Mouse (Mus musculus): ENCODE measurements at regions not wholly inside any gene's neighbourhood (a gene's known extent, or its start where the extent isn't known, plus 50 kb on each side); places are given as distances from the start of the nearest gene placed in this dataset.

- Histone ChIP-seq H3K27ac (replicated peaks in 1 of 2; ENCODE audit: control insufficient read depth in 1 of 2, insufficient read depth in 1 of 2, low read depth in 2 of 2, low read length in 2 of 2) (no peak overlapping the region), H3K4me3 (ENCODE audit: control insufficient read depth in 1 of 2, insufficient read depth in 1 of 2, low read depth in 1 of 2, low read length in 2 of 2) (no peak overlapping the region), H3K4me1 (ENCODE audit: control insufficient read depth in 2 of 2, insufficient read depth in 2 of 2, low read length in 2 of 2) (no peaks in the 10 kb centered on the region), H3K36me3 (ENCODE audit: control insufficient read depth, insufficient read depth, low read length) (no peaks in the 10 kb centered on the region), H3K9ac (ENCODE audit: low read length) (no peak overlapping the region), H3K4me2 (ENCODE audit: low read length) (no peak overlapping the region), H3K9me3 (ENCODE audit: control insufficient read depth, low read length) (no peaks in the 10 kb centered on the region), H3K27me3 (ENCODE audit: control insufficient read depth, insufficient read depth, low read length) (no peaks in the 10 kb centered on the region)
- WGBS: 64% methylated on average over 7 of the region's 7 CpGs
- ATAC-seq (ENCODE audit: insufficient number of reproducible peaks, insufficient read depth, low FRiP score, low read depth): no peak
These were observed 528.9 kb upstream of the 4930412O13Rik start for GRCm38 (mm10) chr2:9352190-9352589.

GRCm38 (mm10) chr2:9360020-9360419, 521.0 kb upstream of the 4930412O13Rik start:
- WGBS: 78% methylated on average over 4 of the region's 4 CpGs
- no peak overlapping the region for H3K4me3 ChIP-seq (ENCODE audit: control insufficient read depth in 1 of 2, insufficient read depth in 1 of 2, low read depth in 1 of 2, low read length in 2 of 2)
- no peaks in the 10 kb centered on the region for H3K27me3 ChIP-seq (ENCODE audit: control insufficient read depth, insufficient read depth, low read length)
- no peak overlapping the region for H3K4me2 ChIP-seq (ENCODE audit: low read length)
- no peaks in the 10 kb centered on the region for H3K36me3 ChIP-seq (ENCODE audit: control insufficient read depth, insufficient read depth, low read length)
- no peak overlapping the region for H3K9ac ChIP-seq (ENCODE audit: low read length)
- H3K9me3 ChIP-seq (ENCODE audit: control insufficient read depth, low read length): no peaks in the 10 kb centered on the region
- no peak for ATAC-seq (ENCODE audit: insufficient number of reproducible peaks, insufficient read depth, low FRiP score, low read depth)
- no peak overlapping the region for H3K27ac ChIP-seq (replicated peaks in 1 of 2; ENCODE audit: control insufficient read depth in 1 of 2, insufficient read depth in 1 of 2, low read depth in 2 of 2, low read length in 2 of 2)
- no peaks in the 10 kb centered on the region for H3K4me1 ChIP-seq (ENCODE audit: control insufficient read depth in 2 of 2, insufficient read depth in 2 of 2, low read length in 2 of 2)

GRCm38 (mm10) chr2:9367801-9368584, 513.1 kb upstream of the 4930412O13Rik start:
- ATAC-seq (ENCODE audit: insufficient number of reproducible peaks, insufficient read depth, low FRiP score, low read depth): no peak
- Histone ChIP-seq H3K4me3 (ENCODE audit: control insufficient read depth in 1 of 2, insufficient read depth in 1 of 2, low read depth in 1 of 2, low read length in 2 of 2) (no peak overlapping the region), H3K4me2 (ENCODE audit: low read length) (no peak overlapping the region), H3K27me3 (ENCODE audit: control insufficient read depth, insufficient read depth, low read length) (no peaks in the 10 kb centered on the region), H3K27ac (replicated peaks in 1 of 2; ENCODE audit: control insufficient read depth in 1 of 2, insufficient read depth in 1 of 2, low read depth in 2 of 2, low read length in 2 of 2) (no peak overlapping the region), H3K9ac (ENCODE audit: low read length) (no peak overlapping the region), H3K36me3 (ENCODE audit: control insufficient read depth, insufficient read depth, low read length) (no peaks in the 10 kb centered on the region), H3K4me1 (ENCODE audit: control insufficient read depth in 2 of 2, insufficient read depth in 2 of 2, low read length in 2 of 2) (no peaks in the 10 kb centered on the region), H3K9me3 (ENCODE audit: control insufficient read depth, low read length) (no peaks in the 10 kb centered on the region)
- 82% methylated on average over 8 of the region's 8 CpGs for WGBS

GRCm38 (mm10) chr2:9369572-9369971, 511.5 kb upstream of the 4930412O13Rik start:
- ATAC-seq (ENCODE audit: insufficient number of reproducible peaks, insufficient read depth, low FRiP score, low read depth): no peak
- Histone ChIP-seq H3K9me3 (ENCODE audit: control insufficient read depth, low read length) (no peaks in the 10 kb centered on the region), H3K27ac (replicated peaks in 1 of 2; ENCODE audit: control insufficient read depth in 1 of 2, insufficient read depth in 1 of 2, low read depth in 2 of 2, low read length in 2 of 2) (no peak overlapping the region), H3K36me3 (ENCODE audit: control insufficient read depth, insufficient read depth, low read length) (no peaks in the 10 kb centered on the region), H3K9ac (ENCODE audit: low read length) (no peak overlapping the region), H3K4me1 (ENCODE audit: control insufficient read depth in 2 of 2, insufficient read depth in 2 of 2, low read length in 2 of 2) (no peaks in the 10 kb centered on the region), H3K4me2 (ENCODE audit: low read length) (no peak overlapping the region), H3K27me3 (ENCODE audit: control insufficient read depth, insufficient read depth, low read length) (no peaks in the 10 kb centered on the region), H3K4me3 (ENCODE audit: control insufficient read depth in 1 of 2, insufficient read depth in 1 of 2, low read depth in 1 of 2, low read length in 2 of 2) (no peak overlapping the region)
- 74% methylated on average over 4 of the region's 4 CpGs for WGBS

- H3K9me3 ChIP-seq (ENCODE audit: control insufficient read depth, low read length): no peaks in the 10 kb centered on the region
- no peak overlapping the region for H3K9ac ChIP-seq (ENCODE audit: low read length)
- 83% methylated on average over 2 of the region's 2 CpGs for WGBS
- H3K36me3 ChIP-seq (ENCODE audit: control insufficient read depth, insufficient read depth, low read length): no peaks in the 10 kb centered on the region
- no peaks in the 10 kb centered on the region for H3K27me3 ChIP-seq (ENCODE audit: control insufficient read depth, insufficient read depth, low read length)
- ATAC-seq (ENCODE audit: insufficient number of reproducible peaks, insufficient read depth, low FRiP score, low read depth): no peak
- H3K4me2 ChIP-seq (ENCODE audit: low read length): no peak overlapping the region
- H3K27ac ChIP-seq (replicated peaks in 1 of 2; ENCODE audit: control insufficient read depth in 1 of 2, insufficient read depth in 1 of 2, low read depth in 2 of 2, low read length in 2 of 2): no peak overlapping the region
- no peak overlapping the region for H3K4me3 ChIP-seq (ENCODE audit: control insufficient read depth in 1 of 2, insufficient read depth in 1 of 2, low read depth in 1 of 2, low read length in 2 of 2)
- H3K4me1 ChIP-seq (ENCODE audit: control insufficient read depth in 2 of 2, insufficient read depth in 2 of 2, low read length in 2 of 2): no peaks in the 10 kb centered on the region
These were observed 494.5 kb upstream of the 4930412O13Rik start for GRCm38 (mm10) chr2:9386566-9386965.

GRCm38 (mm10) chr2:9388058-9388457, 493.0 kb upstream of the 4930412O13Rik start:
- no peak overlapping the region for H3K4me2 ChIP-seq (ENCODE audit: low read length)
- H3K36me3 ChIP-seq (ENCODE audit: control insufficient read depth, insufficient read depth, low read length): no peaks in the 10 kb centered on the region
- no peak overlapping the region for H3K4me3 ChIP-seq (ENCODE audit: control insufficient read depth in 1 of 2, insufficient read depth in 1 of 2, low read depth in 1 of 2, low read length in 2 of 2)
- H3K4me1 ChIP-seq (ENCODE audit: control insufficient read depth in 2 of 2, insufficient read depth in 2 of 2, low read length in 2 of 2): no peaks in the 10 kb centered on the region
- no peak for ATAC-seq (ENCODE audit: insufficient number of reproducible peaks, insufficient read depth, low FRiP score, low read depth)
- H3K9me3 ChIP-seq (ENCODE audit: control insufficient read depth, low read length): no peaks in the 10 kb centered on the region
- H3K9ac ChIP-seq (ENCODE audit: low read length): no peak overlapping the region
- H3K27ac ChIP-seq (replicated peaks in 1 of 2; ENCODE audit: control insufficient read depth in 1 of 2, insufficient read depth in 1 of 2, low read depth in 2 of 2, low read length in 2 of 2): no peak overlapping the region
- WGBS: 64% methylated on average over 3 of the region's 3 CpGs
- H3K27me3 ChIP-seq (ENCODE audit: control insufficient read depth, insufficient read depth, low read length): no peaks in the 10 kb centered on the region

GRCm38 (mm10) chr2:9395379-9395999, 485.6 kb upstream of the 4930412O13Rik start:
- no peak overlapping the region for H3K9ac ChIP-seq (ENCODE audit: low read length)

More at GRCm38 (mm10) chr2:9395379-9395999, 485.6 kb upstream of the 4930412O13Rik start:
- H3K27me3 ChIP-seq (ENCODE audit: control insufficient read depth, insufficient read depth, low read length): no peaks in the 10 kb centered on the region
- no peaks in the 10 kb centered on the region for H3K4me1 ChIP-seq (ENCODE audit: control insufficient read depth in 2 of 2, insufficient read depth in 2 of 2, low read length in 2 of 2)
- H3K4me3 ChIP-seq (ENCODE audit: control insufficient read depth in 1 of 2, insufficient read depth in 1 of 2, low read depth in 1 of 2, low read length in 2 of 2): no peak overlapping the region
- H3K4me2 ChIP-seq (ENCODE audit: low read length): no peak overlapping the region
- H3K9me3 ChIP-seq (ENCODE audit: control insufficient read depth, low read length): no peaks in the 10 kb centered on the region
- ATAC-seq (ENCODE audit: insufficient number of reproducible peaks, insufficient read depth, low FRiP score, low read depth): no peak
- no peaks in the 10 kb centered on the region for H3K36me3 ChIP-seq (ENCODE audit: control insufficient read depth, insufficient read depth, low read length)
- no peak overlapping the region for H3K27ac ChIP-seq (replicated peaks in 1 of 2; ENCODE audit: control insufficient read depth in 1 of 2, insufficient read depth in 1 of 2, low read depth in 2 of 2, low read length in 2 of 2)
- 83% methylated on average over 9 of the region's 9 CpGs for WGBS

Measured in heart, embryonic 14.5 days (tissue).